Mouse (Mus musculus) bone marrow macrophage, adult 2 months (primary cell): ENCODE data around the gene Nenf.

ENCODE experiments used
- CTCF ChIP-seq: IDR thresholded peaks from 2 replicates; pipeline ENCODE4 v1.5.1; 2012; ENCODE audit warnings: low read depth, mild to moderate bottlenecking, low read length, moderate library complexity
- POLR2A ChIP-seq: IDR thresholded peaks from 2 replicates; pipeline ENCODE4 v1.6.1; 2012; ENCODE audit warnings: mild to moderate bottlenecking, low read depth, low read length, borderline replicate concordance

DNA sequence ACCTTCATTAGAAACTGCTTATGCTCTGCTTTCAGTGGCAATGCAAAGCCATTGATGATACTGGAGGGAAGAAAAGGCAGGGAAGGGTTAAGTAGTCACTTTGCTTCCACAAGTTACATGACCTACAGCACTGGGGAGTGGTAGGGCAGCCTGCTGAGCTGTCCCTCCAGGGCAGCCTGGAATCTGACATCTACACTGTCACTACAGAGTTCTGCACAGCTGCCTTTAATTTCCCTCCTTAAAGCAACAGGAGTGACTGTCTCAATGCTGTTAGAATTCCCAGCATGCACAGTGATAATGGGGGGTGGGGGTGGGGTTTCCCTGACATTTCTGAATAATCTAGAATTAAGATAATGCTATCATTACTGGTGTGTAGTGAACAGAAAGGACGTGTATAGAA is 38.9 kb upstream of the Nenf start:
- TF ChIP-seq POLR2A (no peak), CTCF (no peak)
